Mouse (Mus musculus) bone marrow macrophage, adult 2 months (primary cell): ENCODE measurements around the gene Traf1.

Experiments
- CTCF ChIP-seq: IDR thresholded peaks from 2 replicates; pipeline ENCODE4 v1.5.1; 2012; ENCODE audit warnings: low read depth, mild to moderate bottlenecking, low read length, moderate library complexity
- POLR2A ChIP-seq: IDR thresholded peaks from 2 replicates; pipeline ENCODE4 v1.6.1; 2012; ENCODE audit warnings: mild to moderate bottlenecking, low read depth, low read length, borderline replicate concordance

DNA sequence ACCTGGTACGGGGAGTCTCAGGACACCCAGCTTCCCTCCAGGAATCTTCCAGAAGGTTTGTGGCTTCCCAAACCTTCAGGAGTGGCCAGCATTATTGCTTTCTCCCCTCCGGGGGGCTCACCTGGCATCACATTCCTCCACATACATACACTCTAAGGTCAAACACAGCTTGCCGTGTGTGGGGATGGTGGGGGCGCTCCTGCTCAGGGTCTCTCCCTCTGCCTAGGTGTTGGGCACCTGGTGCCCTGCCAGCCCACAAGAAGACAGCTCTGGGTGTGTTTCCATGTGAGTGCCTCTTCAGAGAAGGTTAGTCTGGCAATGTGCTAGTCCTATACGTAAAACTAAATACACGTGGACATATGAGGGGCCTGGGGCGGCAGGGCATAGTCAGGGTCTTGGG is 49.0 kb downstream of the Traf1 start:
- TF ChIP-seq CTCF (no peak), POLR2A (no peak)
